Mouse (Mus musculus): ENCODE data around the gene Stoml1.

Gene Stoml1

GRCm38 (mm10) chr9:58308395-58308794, 55.4 kb downstream of the Stoml1 start:
- DNase-seq, result peak; percentile 65

DNA sequence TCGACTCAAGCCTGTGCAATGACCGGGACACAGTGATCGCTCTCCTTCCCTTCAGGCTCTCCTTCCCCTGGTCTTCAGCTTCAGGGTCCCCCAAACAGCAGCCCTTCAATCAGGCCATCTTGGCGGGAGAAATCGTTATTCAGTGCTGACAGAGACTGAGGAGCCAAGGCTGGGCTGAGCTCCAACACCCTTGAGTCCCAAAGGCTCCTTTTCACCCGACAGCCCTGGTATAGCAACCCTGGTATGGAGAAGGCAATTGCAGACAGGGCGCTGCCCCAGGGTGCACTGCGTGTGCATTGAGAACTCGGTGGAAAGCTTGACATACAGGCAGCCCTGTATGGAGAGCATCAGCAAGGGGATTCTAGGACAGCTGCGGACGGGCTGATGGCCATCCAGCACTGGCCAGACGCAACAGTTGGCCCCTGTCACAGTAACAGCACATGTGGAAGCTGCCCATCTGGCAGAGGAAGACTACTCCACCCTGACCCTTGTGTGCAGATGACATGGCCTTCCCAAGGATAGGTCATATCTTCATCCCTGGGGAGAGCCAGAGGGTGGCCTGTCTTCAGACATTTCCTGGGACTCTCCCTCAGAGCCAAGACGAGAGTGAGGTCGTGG, 57.2 kb downstream of the Stoml1 start:
- peak; percentile 64 for DNase-seq

GRCm38 (mm10) chr9:58311191-58311910, 58.4 kb downstream of the Stoml1 start:
- DNase-seq, result peak; percentile 29
